Mouse (Mus musculus): ENCODE results near the gene Socs7. TPM values are rescaled to one million over a fixed set of nuclear protein-coding genes. Genes with fewer than 3 reads are reported as not detected.
A peak's percentile ranks its signal among the peaks of the same experiment; 100 is the strongest.

Gene Socs7
- polyA plus RNA-seq, 1 experiment from 2014 or later = 3.6 TPM

- H3K9me3 ChIP-seq = no peaks in the 10 kb centered on the region
- H3K27ac ChIP-seq = no peak overlapping the region
- H3K9ac ChIP-seq = no peak overlapping the region
- no peaks in the 10 kb centered on the region for H3K36me3 ChIP-seq
- 55% methylated on average over 1 of the region's 1 CpGs for WGBS
- no peaks in the 10 kb centered on the region for H3K27me3 ChIP-seq
- H3K4me1 ChIP-seq = peaks cover 47% of the 10 kb centered on the region
- ATAC-seq (ENCODE audit: borderline replicate concordance, extremely low read depth, low FRiP score, low TSS enrichment) = no peak
- peak overlapping the region; percentile 84; the same call in 1 of the 2 replicates for H3K4me2 ChIP-seq
- H3K4me3 ChIP-seq = no peak overlapping the region
Observed at GRCm38 (mm10) chr11:97365556-97365955, 3.2 kb downstream of the Socs7 start.

- no peaks in the 10 kb centered on the region for H3K9me3 ChIP-seq
- no peak for ATAC-seq (ENCODE audit: borderline replicate concordance, extremely low read depth, low FRiP score, low TSS enrichment)
- no peaks in the 10 kb centered on the region for H3K27me3 ChIP-seq
- H3K4me3 ChIP-seq = no peak overlapping the region
- H3K9ac ChIP-seq = no peak overlapping the region
- WGBS = 65% methylated on average over 5 of the region's 5 CpGs
- H3K4me2 ChIP-seq = no peak overlapping the region
- no peak overlapping the region; the same call in 1 of the 2 replicates for H3K27ac ChIP-seq
- 0 out of 2 replicates have a peak, but pooled peaks cover 3% of the 10 kb centered on the region for H3K36me3 ChIP-seq
- peaks cover 47% of the 10 kb centered on the region for H3K4me1 ChIP-seq
Observed at GRCm38 (mm10) chr11:97368501-97368900, 6.2 kb downstream of the Socs7 start.

GRCm38 (mm10) chr11:97370329-97371091, 8.2 kb downstream of the Socs7 start:
- no peak overlapping the region for H3K9ac ChIP-seq
- peaks cover 27% of the 10 kb centered on the region for H3K4me1 ChIP-seq
- no peak overlapping the region for H3K27ac ChIP-seq
- WGBS = 39% methylated on average over 7 of the region's 7 CpGs
- H3K36me3 ChIP-seq = peaks cover 14% of the 10 kb centered on the region
- H3K4me3 ChIP-seq = no peak overlapping the region
- H3K27me3 ChIP-seq = no peaks in the 10 kb centered on the region
- no peak for ATAC-seq (ENCODE audit: borderline replicate concordance, extremely low read depth, low FRiP score, low TSS enrichment)
- no peaks in the 10 kb centered on the region for H3K9me3 ChIP-seq
- no peak overlapping the region for H3K4me2 ChIP-seq

- WGBS = 70% methylated on average over 6 of the region's 6 CpGs
- H3K9me3 ChIP-seq = no peaks in the 10 kb centered on the region
- H3K9ac ChIP-seq = no peak overlapping the region
- no peaks in the 10 kb centered on the region for H3K27me3 ChIP-seq
- H3K27ac ChIP-seq = no peak overlapping the region
- no peak for ATAC-seq (ENCODE audit: borderline replicate concordance, extremely low read depth, low FRiP score, low TSS enrichment)
- no peak overlapping the region for H3K4me3 ChIP-seq
- peaks cover 23% of the 10 kb centered on the region for H3K4me1 ChIP-seq
- no peak overlapping the region for H3K4me2 ChIP-seq
- peaks cover 27% of the 10 kb centered on the region for H3K36me3 ChIP-seq
Observed at GRCm38 (mm10) chr11:97372159-97372864, 10.0 kb downstream of the Socs7 start.

- H3K9me3 ChIP-seq = no peaks in the 10 kb centered on the region
- H3K27ac ChIP-seq = no peak overlapping the region
- no peak overlapping the region for H3K9ac ChIP-seq
- 88% methylated on average over 2 of the region's 2 CpGs for WGBS
- no peak overlapping the region for H3K4me3 ChIP-seq
- H3K4me1 ChIP-seq = peaks cover 15% of the 10 kb centered on the region
- no peak overlapping the region for H3K4me2 ChIP-seq
- no peak for ATAC-seq (ENCODE audit: borderline replicate concordance, extremely low read depth, low FRiP score, low TSS enrichment)
- H3K36me3 ChIP-seq = peaks cover 38% of the 10 kb centered on the region
- H3K27me3 ChIP-seq = no peaks in the 10 kb centered on the region
Observed at GRCm38 (mm10) chr11:97373402-97373801, 11.1 kb downstream of the Socs7 start.

- H3K4me3 ChIP-seq = no peak overlapping the region
- ATAC-seq (ENCODE audit: borderline replicate concordance, extremely low read depth, low FRiP score, low TSS enrichment) = no peak
- H3K27me3 ChIP-seq = no peaks in the 10 kb centered on the region
- no peak overlapping the region for H3K9ac ChIP-seq
- no peaks in the 10 kb centered on the region for H3K9me3 ChIP-seq
- H3K27ac ChIP-seq = no peak overlapping the region
- no peak overlapping the region for H3K4me2 ChIP-seq
- no peaks in the 10 kb centered on the region for H3K4me1 ChIP-seq
- WGBS = 73% methylated on average over 3 of the region's 3 CpGs
- peaks cover 53% of the 10 kb centered on the region for H3K36me3 ChIP-seq
Observed at GRCm38 (mm10) chr11:97380036-97380435, 17.7 kb downstream of the Socs7 start.

GRCm38 (mm10) chr11:97383017-97383416, 20.7 kb downstream of the Socs7 start:
- ATAC-seq (ENCODE audit: borderline replicate concordance, extremely low read depth, low FRiP score, low TSS enrichment) = no peak
- no peak overlapping the region for H3K9ac ChIP-seq
- 92% methylated on average over 2 of the region's 2 CpGs for WGBS
- H3K4me2 ChIP-seq = no peak overlapping the region
- no peak overlapping the region for H3K27ac ChIP-seq
- H3K4me1 ChIP-seq = no peaks in the 10 kb centered on the region
- H3K36me3 ChIP-seq = peaks cover 35% of the 10 kb centered on the region
- H3K27me3 ChIP-seq = no peaks in the 10 kb centered on the region
- no peaks in the 10 kb centered on the region for H3K9me3 ChIP-seq
- H3K4me3 ChIP-seq = no peak overlapping the region

- H3K36me3 ChIP-seq = peaks cover 28% of the 10 kb centered on the region
- ATAC-seq (ENCODE audit: borderline replicate concordance, extremely low read depth, low FRiP score, low TSS enrichment) = no peak
Observed at GRCm38 (mm10) chr11:97383764-97384163, 21.4 kb downstream of the Socs7 start.

GRCm38 (mm10) chr11:97387811-97388210, 25.5 kb downstream of the Socs7 start:
- H3K4me3 ChIP-seq = no peak overlapping the region
- H3K27ac ChIP-seq = no peak overlapping the region
- H3K4me1 ChIP-seq = peaks cover 17% of the 10 kb centered on the region; the same call in 1 of the 2 replicates
- H3K27me3 ChIP-seq = no peaks in the 10 kb centered on the region
- H3K4me2 ChIP-seq = no peak overlapping the region
- 86% methylated on average over 2 of the region's 2 CpGs for WGBS
- H3K9ac ChIP-seq = no peak overlapping the region
- H3K36me3 ChIP-seq = peaks cover 44% of the 10 kb centered on the region
- H3K9me3 ChIP-seq = no peaks in the 10 kb centered on the region
- ATAC-seq (ENCODE audit: borderline replicate concordance, extremely low read depth, low FRiP score, low TSS enrichment) = no peak

More at GRCm38 (mm10) chr11:97383764-97384163, 21.4 kb downstream of the Socs7 start:
- no peaks in the 10 kb centered on the region for H3K9me3 ChIP-seq
- no peak overlapping the region for H3K27ac ChIP-seq
- no peaks in the 10 kb centered on the region for H3K4me1 ChIP-seq
- H3K4me3 ChIP-seq = no peak overlapping the region
- H3K4me2 ChIP-seq = no peak overlapping the region
- 33% methylated on average over 2 of the region's 2 CpGs for WGBS
- H3K27me3 ChIP-seq = no peaks in the 10 kb centered on the region
- H3K9ac ChIP-seq = no peak overlapping the region

- 73% methylated on average over 8 of the region's 8 CpGs for WGBS
- Histone ChIP-seq H3K4me2 (no peak overlapping the region), H3K4me1 (peaks cover 19% of the 10 kb centered on the region; the same call in 1 of the 2 replicates), H3K9ac (no peak overlapping the region), H3K4me3 (no peak overlapping the region), H3K36me3 (peaks cover 40% of the 10 kb centered on the region), H3K27me3 (no peaks in the 10 kb centered on the region), H3K27ac (no peak overlapping the region), H3K9me3 (no peaks in the 10 kb centered on the region)
- ATAC-seq (ENCODE audit: borderline replicate concordance, extremely low read depth, low FRiP score, low TSS enrichment) = no peak
Observed at GRCm38 (mm10) chr11:97389127-97389526, 26.8 kb downstream of the Socs7 start.

- no peak for ATAC-seq (ENCODE audit: borderline replicate concordance, extremely low read depth, low FRiP score, low TSS enrichment)
- peaks cover 19% of the 10 kb centered on the region; the same call in 1 of the 2 replicates for H3K4me1 ChIP-seq
- no peak overlapping the region for H3K27ac ChIP-seq
- no peak overlapping the region for H3K9ac ChIP-seq
- H3K4me3 ChIP-seq = no peak overlapping the region
- H3K36me3 ChIP-seq = peaks cover 43% of the 10 kb centered on the region
- no peaks in the 10 kb centered on the region for H3K27me3 ChIP-seq
- H3K9me3 ChIP-seq = no peaks in the 10 kb centered on the region
- no peak overlapping the region for H3K4me2 ChIP-seq
- 61% methylated on average over 11 of the region's 11 CpGs for WGBS
Observed at GRCm38 (mm10) chr11:97393658-97394057, 31.3 kb downstream of the Socs7 start.

- H3K9me3 ChIP-seq = no peaks in the 10 kb centered on the region
- H3K27me3 ChIP-seq = no peaks in the 10 kb centered on the region
- peaks cover 38% of the 10 kb centered on the region for H3K36me3 ChIP-seq
- 70% methylated on average over 11 of the region's 11 CpGs for WGBS
- no peak overlapping the region for H3K9ac ChIP-seq
- H3K27ac ChIP-seq = no peak overlapping the region
- H3K4me3 ChIP-seq = no peak overlapping the region
- H3K4me1 ChIP-seq = peaks cover 19% of the 10 kb centered on the region; the same call in 1 of the 2 replicates
- H3K4me2 ChIP-seq = no peak overlapping the region
- no peak for ATAC-seq (ENCODE audit: borderline replicate concordance, extremely low read depth, low FRiP score, low TSS enrichment)
Observed at GRCm38 (mm10) chr11:97394146-97394545, 31.8 kb downstream of the Socs7 start.

Data from lung, embryonic 15.5 days (tissue).